Mouse (Mus musculus) midbrain, embryonic 11.5 days (tissue): ENCODE results near the gene Thsd4. TPM values are rescaled to one million over a fixed set of nuclear protein-coding genes. Genes with fewer than 3 reads are reported as not detected.

Source experiments
- ATAC-seq: fragments of 200-750 bp; cut with Nextera tagmentation; 2 replicates; pipeline ENCODE4 v1.8.0; 2017; ENCODE audit warnings: moderate TSS enrichment, moderate library complexity; ENCODE audit not compliant: low FRiP score
- DNase-seq: peaks from one replicate; pipeline ENCODE4 v3.0.0; 2015; ENCODE audit warnings: low spot score; ENCODE audit errors: missing footprints
- H3K27ac ChIP-seq: fragments of 300-500 bp; sonication (generic); 2 replicates; pipeline ENCODE4 v1.5.1; 2014; ENCODE audit warnings: low read depth, low read length
- H3K27me3 ChIP-seq: fragments of 300-500 bp; sonication (generic); 2 replicates; pipeline ENCODE4 v1.6.1; 2014; ENCODE audit warnings: mild to moderate bottlenecking, low read length, moderate library complexity, mixed read lengths; ENCODE audit not compliant: control insufficient read depth, insufficient read depth
- H3K36me3 ChIP-seq: fragments of 300-500 bp; sonication (generic); 2 replicates; pipeline ENCODE4 v1.6.1; 2014; ENCODE audit warnings: mild to moderate bottlenecking, low read length, moderate library complexity, mixed read lengths; ENCODE audit not compliant: control insufficient read depth, insufficient read depth
- H3K4me1 ChIP-seq: fragments of 300-500 bp; sonication (generic); 2 replicates; pipeline ENCODE4 v1.6.1; 2014; ENCODE audit warnings: low read length; ENCODE audit not compliant: control insufficient read depth, insufficient read depth
- H3K4me2 ChIP-seq: fragments of 300-500 bp; sonication (generic); 2 replicates; pipeline ENCODE4 v1.6.1; 2014; ENCODE audit warnings: mild to moderate bottlenecking, moderate library complexity
- H3K4me3 ChIP-seq: fragments of 300-500 bp; sonication (generic); 2 replicates; pipeline ENCODE4 v1.5.1; 2014; ENCODE audit warnings: low read depth, low read length
- H3K9ac ChIP-seq: fragments of 300-500 bp; sonication (generic); 2 replicates; pipeline ENCODE4 v1.6.1; 2014; ENCODE audit warnings: low read length
- H3K9me3 ChIP-seq: fragments of 300-500 bp; sonication (generic); 2 replicates; pipeline ENCODE4 v1.6.1; 2016; ENCODE audit warnings: low read length; ENCODE audit not compliant: control insufficient read depth
- WGBS: fragments of 180-500 bp; shearing (Covaris S2); extraction: QIAGEN DNeasy Blood & Tissue Kit; methylation state at CpG from one replicate; pipeline ENCODE4 v1.1.7; 2014; 5-methylcytosine and 5-hydroxymethylcytosine counted together
- polyA plus RNA-seq: library from polyadenylated mRNA; unstranded; fragments of >200 nt; fragmentation: Nextera tagmentation; extraction: Ambion mirVana; gene quantifications from 2 replicates; pipeline ENCODE4 v1.2.1, GENCODE M21; 2014

Thsd4 gene
- polyA plus RNA-seq, 1 experiment from 2014 or later, result 6.4 TPM

DNA sequence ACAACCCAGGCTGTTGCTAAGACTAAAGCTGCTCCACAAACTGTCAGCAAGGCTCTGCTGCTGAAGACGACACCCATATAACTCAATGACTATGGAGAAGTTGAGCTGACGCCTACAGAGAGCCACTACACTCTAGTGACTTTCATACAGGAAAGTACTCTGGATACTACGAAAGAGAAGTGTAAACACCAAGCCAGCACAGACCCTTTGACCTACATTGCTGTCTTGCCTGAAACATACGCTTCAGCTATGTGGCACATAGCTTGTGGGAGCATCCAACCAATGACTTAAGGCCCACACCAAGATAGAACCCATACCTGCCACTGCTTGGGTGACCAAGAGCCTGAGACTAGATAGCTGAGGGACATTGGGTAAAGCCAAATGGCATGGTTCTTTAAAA is 141.3 kb downstream of the Thsd4 start:
- no peak overlapping the region for H3K27ac ChIP-seq
- H3K27me3 ChIP-seq, result no peaks in the 10 kb centered on the region
- H3K4me3 ChIP-seq, result no peak overlapping the region
- no peaks in the 10 kb centered on the region for H3K4me1 ChIP-seq
- WGBS, result 87% methylated on average over 4 of the region's 4 CpGs
- DNase-seq (no peak), ATAC-seq (no peak)
- no peak overlapping the region for H3K4me2 ChIP-seq
- H3K9me3 ChIP-seq, result no peaks in the 10 kb centered on the region
- no peaks in the 10 kb centered on the region for H3K36me3 ChIP-seq
- H3K9ac ChIP-seq, result no peak overlapping the region

DNA sequence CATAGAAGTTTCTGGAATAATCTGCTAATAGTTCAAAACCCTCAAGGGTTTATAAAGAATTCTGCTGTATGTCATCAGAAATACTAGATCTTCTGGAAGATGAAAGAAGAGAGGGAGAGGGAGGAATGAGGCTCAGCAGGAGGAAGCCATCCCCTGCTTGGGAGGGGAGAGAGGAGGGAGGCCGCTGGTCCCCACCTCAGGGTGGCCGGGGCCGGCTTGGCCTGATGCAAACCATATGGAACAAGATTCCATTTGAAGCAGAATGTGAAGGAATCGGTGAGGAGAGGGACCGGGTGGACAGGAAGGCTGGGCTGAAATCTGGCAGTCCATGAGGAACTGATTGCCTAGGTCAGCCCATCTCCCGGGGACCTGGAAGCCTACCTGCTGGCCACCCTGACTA is 143.6 kb downstream of the Thsd4 start:
- 75% methylated on average over 6 of the region's 6 CpGs for WGBS
- DNase-seq, result no peak

DNA sequence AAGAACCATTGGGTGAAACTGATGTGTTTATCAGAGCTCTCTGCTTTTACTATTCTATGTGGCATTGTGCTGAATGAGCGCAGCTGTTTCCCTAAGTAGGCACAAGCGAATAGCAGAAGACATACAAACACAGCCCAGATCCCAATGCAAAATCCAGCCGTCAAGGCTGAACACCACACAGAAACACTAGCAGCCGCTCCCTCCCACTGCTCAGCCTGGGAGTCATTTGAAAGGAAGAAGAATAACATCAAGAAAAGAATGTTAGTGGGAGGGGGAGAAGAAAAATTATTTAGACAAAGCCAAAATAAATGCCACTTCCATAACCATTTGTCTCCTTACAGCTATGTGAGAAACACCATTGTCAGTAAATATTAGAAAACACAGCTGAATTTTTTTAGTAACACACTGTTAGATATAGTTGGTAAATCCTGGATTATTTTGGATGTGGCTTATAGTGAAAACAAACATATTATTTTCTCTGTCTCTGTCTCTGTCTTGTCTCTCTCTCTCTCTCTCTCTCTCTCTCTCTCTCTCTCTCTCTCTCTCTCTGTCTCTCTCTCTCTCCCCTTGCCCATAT is 148.6 kb downstream of the Thsd4 start:
- Histone ChIP-seq H3K4me3 (no peak overlapping the region), H3K36me3 (no peaks in the 10 kb centered on the region), H3K27ac (no peak overlapping the region), H3K4me2 (no peak overlapping the region), H3K9ac (no peak overlapping the region), H3K27me3 (no peaks in the 10 kb centered on the region), H3K9me3 (no peaks in the 10 kb centered on the region), H3K4me1 (no peaks in the 10 kb centered on the region)
- DNase-seq, result no peak
- 69% methylated on average over 4 of the region's 4 CpGs for WGBS
- ATAC-seq, result no peak

More for the DNA sequence above, 143.6 kb downstream of the Thsd4 start:
- Histone ChIP-seq H3K27me3 (no peaks in the 10 kb centered on the region), H3K4me1 (no peaks in the 10 kb centered on the region), H3K9me3 (no peaks in the 10 kb centered on the region), H3K36me3 (no peaks in the 10 kb centered on the region), H3K4me3 (no peak overlapping the region), H3K4me2 (no peak overlapping the region), H3K9ac (no peak overlapping the region), H3K27ac (no peak overlapping the region)
- no peak for ATAC-seq

DNA sequence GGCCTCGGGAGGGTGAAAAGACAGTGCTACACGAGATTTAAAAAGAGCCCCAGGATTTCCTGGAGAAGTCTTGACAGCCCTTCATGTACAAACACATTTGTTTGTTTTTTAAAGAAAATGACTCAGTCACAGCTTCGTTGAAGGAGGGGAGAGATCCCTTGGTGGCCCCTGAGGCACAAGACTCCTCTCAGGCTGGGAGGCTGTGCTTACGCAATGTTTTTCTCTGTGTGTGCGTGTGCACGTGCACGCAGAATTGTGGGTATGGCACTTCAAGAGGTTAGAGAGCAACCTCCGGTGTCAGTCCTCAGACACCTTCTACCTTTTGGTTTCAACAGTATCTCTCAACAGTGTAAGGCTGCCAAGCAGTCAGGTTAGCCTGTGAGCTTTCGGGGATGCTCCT is 153.3 kb downstream of the Thsd4 start:
- Histone ChIP-seq H3K9ac (no peak overlapping the region), H3K36me3 (no peaks in the 10 kb centered on the region), H3K4me2 (no peak overlapping the region), H3K4me1 (peaks cover 5% of the 10 kb centered on the region; the same call in 1 of the 2 replicates), H3K4me3 (no peak overlapping the region), H3K27me3 (no peaks in the 10 kb centered on the region), H3K27ac (no peak overlapping the region), H3K9me3 (no peaks in the 10 kb centered on the region)
- ATAC-seq, result no peak
- WGBS, result 80% methylated on average over 9 of the region's 9 CpGs
- DNase-seq, result no peak

DNA sequence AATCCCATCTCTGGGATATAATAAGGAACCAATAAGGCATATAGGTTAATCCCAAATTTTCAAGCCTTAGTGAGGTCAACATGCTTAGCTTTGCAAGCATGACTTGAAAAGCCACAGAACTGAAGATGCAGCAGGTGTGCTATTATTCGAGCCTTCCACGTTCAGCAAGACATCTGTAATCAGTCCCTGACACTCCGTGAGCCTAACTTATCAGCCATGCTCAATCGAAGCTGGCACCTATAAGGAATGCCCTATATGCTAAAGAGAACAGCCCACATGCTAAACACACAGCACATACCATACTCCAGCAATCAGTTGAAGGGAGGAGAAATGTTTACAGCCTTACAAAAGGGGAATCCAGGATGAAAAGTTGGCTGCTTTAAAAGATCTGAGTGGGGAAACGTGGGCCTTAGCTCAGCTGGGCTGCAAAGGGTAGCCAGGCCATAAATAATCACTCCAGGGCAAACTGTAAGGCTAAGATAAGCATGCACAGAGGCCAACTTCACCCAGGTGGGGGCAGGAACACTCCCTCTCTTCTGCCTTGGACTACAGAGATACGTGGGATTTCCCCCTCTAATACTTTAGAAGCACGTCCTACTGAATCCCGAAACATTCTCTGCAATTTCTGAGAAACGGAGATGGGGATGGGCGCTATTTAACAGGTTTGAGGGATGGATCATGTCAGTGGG is 154.1 kb downstream of the Thsd4 start:
- H3K4me3 ChIP-seq, result no peak overlapping the region
- no peaks in the 10 kb centered on the region for H3K9me3 ChIP-seq
- H3K27ac ChIP-seq, result no peak overlapping the region
- no peaks in the 10 kb centered on the region for H3K27me3 ChIP-seq
- H3K36me3 ChIP-seq, result no peaks in the 10 kb centered on the region
- H3K4me1 ChIP-seq, result peaks cover 5% of the 10 kb centered on the region; the same call in 1 of the 2 replicates
- no peak overlapping the region for H3K4me2 ChIP-seq
- no peak for DNase-seq
- no peak for ATAC-seq
- 83% methylated on average over 10 of the region's 10 CpGs for WGBS
- H3K9ac ChIP-seq, result no peak overlapping the region

DNA sequence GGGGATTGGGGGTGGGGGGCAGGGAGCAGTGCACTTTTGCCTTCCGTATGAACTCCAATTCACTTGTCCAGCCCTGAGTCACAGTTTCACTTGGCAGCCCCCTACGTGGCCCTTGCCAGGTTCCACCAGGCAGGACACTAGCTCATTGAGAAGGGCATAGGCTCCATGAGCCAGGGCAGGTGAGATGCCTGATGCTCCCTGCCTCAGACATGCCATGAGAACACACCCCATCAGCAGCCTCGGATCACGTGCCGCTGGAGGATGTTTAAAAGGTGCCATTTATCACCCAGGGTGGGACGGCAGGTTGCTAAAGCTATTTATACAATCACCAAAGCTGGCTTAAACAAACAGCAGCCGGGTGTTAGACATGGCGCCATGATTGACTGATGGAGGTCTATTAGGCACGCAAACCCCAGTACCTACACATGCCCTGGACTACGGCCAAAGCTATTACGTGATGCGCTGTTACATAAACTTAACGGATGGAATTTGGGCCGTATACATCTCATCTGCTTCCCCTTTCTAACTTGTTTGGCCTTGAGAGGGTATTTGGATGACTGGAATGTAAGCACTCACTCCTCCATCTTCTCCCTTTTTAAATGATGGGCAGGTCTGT is 157.6 kb downstream of the Thsd4 start:
- Histone ChIP-seq H3K4me1 (peaks cover 5% of the 10 kb centered on the region; the same call in 1 of the 2 replicates), H3K4me2 (no peak overlapping the region), H3K9ac (no peak overlapping the region), H3K27me3 (no peaks in the 10 kb centered on the region), H3K4me3 (no peak overlapping the region), H3K36me3 (no peaks in the 10 kb centered on the region), H3K9me3 (no peaks in the 10 kb centered on the region), H3K27ac (no peak overlapping the region)
- DNase-seq, result no peak
- no peak for ATAC-seq
- 73% methylated on average over 14 of the region's 14 CpGs for WGBS

DNA sequence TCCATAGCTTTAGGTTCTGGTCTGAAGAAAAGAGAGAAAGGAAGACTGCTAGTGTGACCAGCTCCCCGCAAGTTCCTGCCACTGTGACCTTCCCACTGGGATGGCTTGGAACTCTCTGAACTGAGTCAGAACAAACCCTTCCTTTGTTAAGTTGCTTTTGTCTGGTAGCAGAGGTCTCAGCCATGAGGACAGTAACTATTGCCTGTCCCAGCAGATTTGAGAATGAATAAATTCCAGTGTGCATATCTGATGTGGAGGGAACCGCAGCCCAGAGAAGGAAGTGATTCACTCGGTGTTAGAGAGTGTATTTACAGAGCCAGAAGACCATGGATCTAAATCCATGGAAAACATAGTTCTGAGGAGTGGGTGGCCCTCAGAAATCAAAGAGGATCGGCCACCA is 169.5 kb downstream of the Thsd4 start:
- Histone ChIP-seq H3K9me3 (no peaks in the 10 kb centered on the region), H3K27me3 (no peaks in the 10 kb centered on the region), H3K4me3 (no peak overlapping the region), H3K4me1 (peaks cover 6% of the 10 kb centered on the region), H3K36me3 (no peaks in the 10 kb centered on the region), H3K4me2 (no peak overlapping the region), H3K27ac (no peak overlapping the region), H3K9ac (no peak overlapping the region)
- ATAC-seq (no peak), DNase-seq (no peak)
- 90% methylated on average over 4 of the region's 4 CpGs for WGBS

DNA sequence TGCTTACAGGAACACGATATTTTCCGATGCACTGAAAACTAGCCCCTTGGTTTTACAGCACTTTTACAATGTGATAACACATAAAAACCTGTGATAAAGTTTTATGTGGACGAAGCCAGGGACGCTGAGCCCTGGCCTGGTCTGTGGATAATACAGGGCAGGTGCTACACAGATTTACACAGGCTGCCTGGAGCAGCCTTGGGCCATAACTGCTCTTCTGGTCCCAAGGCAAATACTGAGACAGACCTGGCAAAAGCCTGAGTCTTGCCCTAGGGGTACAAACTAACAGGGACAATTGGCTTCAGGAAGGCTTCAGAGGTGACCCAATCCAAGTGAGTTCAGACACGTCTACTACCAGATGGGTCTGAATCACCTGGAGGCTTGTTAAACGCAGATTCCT is 170.7 kb downstream of the Thsd4 start:
- ATAC-seq (no peak), DNase-seq (no peak)
- no peak overlapping the region for H3K4me3 ChIP-seq
- no peaks in the 10 kb centered on the region for H3K36me3 ChIP-seq
- no peak overlapping the region for H3K4me2 ChIP-seq
- 87% methylated on average over 6 of the region's 6 CpGs for WGBS
- no peak overlapping the region for H3K27ac ChIP-seq
- H3K9ac ChIP-seq, result no peak overlapping the region
- no peaks in the 10 kb centered on the region for H3K27me3 ChIP-seq
- H3K9me3 ChIP-seq, result no peaks in the 10 kb centered on the region
- peaks cover 6% of the 10 kb centered on the region for H3K4me1 ChIP-seq

DNA sequence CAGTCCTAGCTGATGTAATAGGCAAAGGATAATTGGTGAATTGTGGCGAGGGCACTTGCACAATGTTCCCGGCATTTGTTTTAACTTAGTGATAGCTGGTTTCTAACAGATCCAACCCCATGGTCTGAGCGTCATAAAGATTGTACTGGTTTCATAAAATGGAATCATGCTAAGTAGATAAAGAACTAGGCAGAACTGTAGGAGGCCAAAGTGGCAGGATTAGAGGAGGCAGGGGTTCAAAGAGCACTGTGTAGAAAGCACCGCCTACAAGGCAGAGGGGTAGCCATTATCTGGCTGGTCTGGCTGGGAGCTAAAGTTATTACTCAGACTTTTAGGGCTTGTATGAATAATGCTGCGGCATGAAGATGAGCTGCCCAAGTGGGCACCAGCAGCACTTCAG is 185.7 kb downstream of the Thsd4 start:
- no peak overlapping the region for H3K4me2 ChIP-seq
- no peak for ATAC-seq
- no peaks in the 10 kb centered on the region for H3K27me3 ChIP-seq
- no peak overlapping the region for H3K27ac ChIP-seq
- H3K36me3 ChIP-seq, result no peaks in the 10 kb centered on the region
- no peak overlapping the region for H3K9ac ChIP-seq
- H3K9me3 ChIP-seq, result no peaks in the 10 kb centered on the region
- no peak for DNase-seq
- H3K4me3 ChIP-seq, result no peak overlapping the region
- no peaks in the 10 kb centered on the region for H3K4me1 ChIP-seq
- 82% methylated on average over 5 of the region's 5 CpGs for WGBS
